Mouse (Mus musculus) lung, adult 2 months (tissue): ENCODE measurements around the gene Tmem108. TPM values are rescaled to one million over a fixed set of nuclear protein-coding genes. Genes with fewer than 3 reads are reported as not detected.

Source experiments
- DNase-seq: peaks from one replicate; pipeline ENCODE4 v3.0.0; 2022
- H3K4me1 ChIP-seq: fragments of 200-500 bp; 2 replicates; pipeline ENCODE4 v1.6.1; 2011; ENCODE audit warnings: low read length; ENCODE audit not compliant: control insufficient read depth, insufficient read depth
- H3K4me3 ChIP-seq: fragments of 200-500 bp; replicated peaks from 2 replicates; pipeline ENCODE3; 2011; ENCODE audit warnings: low read depth, mild to moderate bottlenecking, control low read depth, low read length; ENCODE audit errors: extremely low read depth
- CTCF ChIP-seq: fragments of 200-500 bp; IDR thresholded peaks from 2 replicates; pipeline ENCODE4 v1.5.1; 2011; ENCODE audit warnings: mild to moderate bottlenecking, low read length, control low read depth; ENCODE audit not compliant: insufficient read depth
- POLR2A ChIP-seq: fragments of 200-500 bp; IDR thresholded peaks from 2 replicates; pipeline ENCODE4 v1.6.1; 2011; ENCODE audit warnings: low read depth, mild to moderate bottlenecking, control low read depth, low read length, borderline replicate concordance; ENCODE audit errors: extremely low read depth
- WGBS: fragments of 180-500 bp; shearing (Covaris S2); methylation state at CpG from one replicate; pipeline ENCODE4 v1.1.7; 2018; 5-methylcytosine and 5-hydroxymethylcytosine counted together
- polyA plus RNA-seq: library from polyadenylated mRNA; depleted of rRNA; stranded (reverse); fragments of >200 nt; gene quantifications from 2 replicates; pipeline ENCODE4 v1.2.3, GENCODE M21; 2012

The Tmem108 gene
- polyA plus RNA-seq, 1 experiment = 9.1 TPM

DNA sequence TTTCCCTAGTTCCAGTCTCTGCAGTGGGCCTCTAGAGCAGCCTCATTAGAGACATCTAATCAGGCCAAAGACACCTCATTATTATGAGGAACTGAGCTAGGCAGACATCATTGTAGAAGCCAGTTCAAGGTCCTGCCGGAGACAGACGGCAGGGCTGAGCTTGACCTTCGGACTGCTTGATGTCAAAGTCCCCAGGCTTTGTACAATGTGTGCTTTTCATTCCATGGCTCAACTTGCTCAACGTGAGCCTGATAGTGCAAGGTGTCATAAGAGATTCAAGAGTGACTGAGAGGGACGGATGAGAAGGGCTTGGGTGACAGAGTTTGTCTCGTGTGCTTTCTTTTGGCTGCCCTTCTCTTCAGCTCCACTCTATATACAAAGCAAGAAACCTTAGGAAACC is 286.2 kb downstream of the Tmem108 start:
- DNase-seq = no peak
- Histone ChIP-seq H3K4me1 (no peaks in the 10 kb centered on the region), H3K4me3 (no peak overlapping the region)
- TF ChIP-seq POLR2A (no peak), CTCF (no peak)
- WGBS = 79% methylated on average over 6 of the region's 6 CpGs

GRCm38 (mm10) chr9:103473915-103474688 is 287.5 kb downstream of the Tmem108 start:
- WGBS = 35% methylated on average over 13 of the region's 13 CpGs
- H3K4me1 ChIP-seq = no peaks in the 10 kb centered on the region
- no peak for TF ChIP-seq POLR2A
- TF ChIP-seq CTCF = no peak
- no peak for DNase-seq
- H3K4me3 ChIP-seq = no peak overlapping the region

DNA sequence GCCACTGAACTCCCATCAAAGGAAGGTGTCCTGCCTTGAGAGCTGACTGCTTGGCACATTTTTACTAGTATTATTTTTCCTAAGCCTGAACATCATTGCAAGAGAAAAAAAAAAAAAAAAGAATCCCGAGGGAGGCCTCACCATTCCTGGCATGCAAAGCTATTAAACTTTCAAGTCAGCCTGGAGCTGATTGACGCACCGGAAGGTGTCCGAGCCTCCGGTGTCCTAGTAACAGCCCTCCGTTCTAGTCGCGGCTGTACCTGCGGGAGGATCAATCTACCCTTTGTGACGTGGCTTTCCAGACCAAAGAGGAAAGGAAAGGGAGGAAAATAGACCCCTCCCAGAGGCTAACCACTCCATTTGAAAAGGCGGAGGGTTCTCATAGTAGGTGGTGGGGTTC is 289.9 kb downstream of the Tmem108 start:
- no peak overlapping the region for H3K4me3 ChIP-seq
- WGBS = 44% methylated on average over 11 of the region's 11 CpGs
- no peak for TF ChIP-seq CTCF
- TF ChIP-seq POLR2A = no peak
- DNase-seq = no peak
- no peaks in the 10 kb centered on the region for H3K4me1 ChIP-seq

- 68% methylated on average over 5 of the region's 5 CpGs for WGBS
Measured at GRCm38 (mm10) chr9:103469516-103469915, 292.1 kb downstream of the Tmem108 start.

GRCm38 (mm10) chr9:103468911-103469310 is 292.7 kb downstream of the Tmem108 start:
- Histone ChIP-seq H3K4me3 (no peak overlapping the region), H3K4me1 (no peaks in the 10 kb centered on the region)
- TF ChIP-seq CTCF (no peak), POLR2A (no peak)
- DNase-seq = no peak
- WGBS = 83% methylated on average over 7 of the region's 7 CpGs

More at GRCm38 (mm10) chr9:103469516-103469915, 292.1 kb downstream of the Tmem108 start:
- DNase-seq = no peak
- Histone ChIP-seq H3K4me3 (no peak overlapping the region), H3K4me1 (no peaks in the 10 kb centered on the region)
- TF ChIP-seq CTCF (peak; percentile 37), POLR2A (no peak)

DNA sequence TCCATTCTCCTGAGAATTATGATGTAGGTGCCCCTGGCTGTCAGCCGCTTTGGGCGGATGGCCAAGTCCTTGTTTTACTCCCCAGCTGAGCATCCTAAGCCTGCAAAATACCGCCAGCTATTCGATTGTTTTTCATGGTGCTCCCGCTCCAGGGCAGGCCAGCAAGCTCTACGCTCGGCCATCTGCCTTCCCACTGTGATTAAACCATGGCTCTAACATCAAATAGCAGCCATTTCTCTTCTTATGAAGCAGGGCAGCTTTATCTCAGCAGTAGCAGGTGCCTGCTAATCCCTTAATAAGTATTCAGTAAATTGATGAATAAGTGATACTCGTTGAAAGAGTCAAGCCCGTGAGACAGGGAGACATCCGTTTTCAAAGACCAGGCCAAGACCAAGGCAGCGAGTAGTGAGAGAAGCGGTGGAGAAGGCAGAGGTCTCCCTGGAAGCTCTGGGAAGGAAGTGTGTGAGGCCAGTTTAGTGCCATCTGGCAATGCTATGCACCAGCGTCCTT is 295.9 kb downstream of the Tmem108 start:
- 71% methylated on average over 13 of the region's 13 CpGs for WGBS
- no peaks in the 10 kb centered on the region for H3K4me1 ChIP-seq
- no peak overlapping the region for H3K4me3 ChIP-seq
- TF ChIP-seq POLR2A (no peak), CTCF (no peak)
- DNase-seq = no peak

- TF ChIP-seq CTCF (no peak), POLR2A (no peak)
- H3K4me3 ChIP-seq = no peak overlapping the region
- WGBS = 46% methylated on average over 1 of the region's 1 CpGs
Measured at GRCm38 (mm10) chr9:103465293-103465692, 296.3 kb downstream of the Tmem108 start.

GRCm38 (mm10) chr9:103463833-103464232 is 297.8 kb downstream of the Tmem108 start:
- H3K4me1 ChIP-seq = no peaks in the 10 kb centered on the region
- no peak overlapping the region for H3K4me3 ChIP-seq
- 50% methylated on average over 6 of the region's 6 CpGs for WGBS
- TF ChIP-seq CTCF (no peak), POLR2A (no peak)
- no peak for DNase-seq

More at GRCm38 (mm10) chr9:103465293-103465692, 296.3 kb downstream of the Tmem108 start:
- H3K4me1 ChIP-seq = no peaks in the 10 kb centered on the region
- DNase-seq = no peak

- TF ChIP-seq CTCF (no peak), POLR2A (no peak)
- 62% methylated on average over 2 of the region's 2 CpGs for WGBS
- no peak overlapping the region for H3K4me3 ChIP-seq
- no peaks in the 10 kb centered on the region for H3K4me1 ChIP-seq
- DNase-seq = no peak
Measured at GRCm38 (mm10) chr9:103459839-103460238, 301.8 kb downstream of the Tmem108 start.

DNA sequence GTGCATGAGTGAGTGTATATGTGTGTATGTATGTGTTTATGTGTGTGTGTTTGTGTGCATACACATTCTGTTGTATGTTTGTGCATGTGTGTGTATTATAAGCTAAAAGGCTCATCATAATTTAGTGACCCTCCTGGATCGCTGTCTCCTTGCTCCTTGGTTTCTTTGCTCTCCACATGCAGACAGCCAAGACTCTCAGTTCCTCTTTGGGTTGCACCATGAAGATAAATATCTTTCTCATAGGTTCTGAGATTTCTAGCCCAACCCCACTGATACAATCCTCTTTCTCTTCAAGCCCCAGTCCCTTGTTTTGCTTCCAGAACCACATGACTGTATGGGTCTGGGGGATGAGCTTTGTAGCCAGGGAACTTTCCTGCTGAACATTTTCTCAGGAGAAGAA is 302.3 kb downstream of the Tmem108 start:
- no peak overlapping the region for H3K4me3 ChIP-seq
- no peak for DNase-seq
- WGBS = 77% methylated on average over 1 of the region's 1 CpGs
- no peaks in the 10 kb centered on the region for H3K4me1 ChIP-seq
- no peak for TF ChIP-seq POLR2A
- TF ChIP-seq CTCF = no peak
